ENCODE assay signal across 8 mouse cellular contexts in genomic region chrX:74084946-74085498, GRCm38 (mm10). TPM values are rescaled to one million over a fixed set of nuclear protein-coding genes. Genes with fewer than 3 reads are reported as not detected.
A peak's percentile ranks its signal among the peaks of the same experiment; 100 is the strongest.
DNase-seq lines count a peak whose midpoint lies in the region; ATAC-seq and TF ChIP-seq lines count a peak whose summit lies in the region.

No protein-coding gene starts in this region.

- no peak for TF ChIP-seq CTCF in cortical plate, adult 2 months (IDR thresholded peaks at IDR 0.05; ENCODE audit: extremely low read depth, insufficient read depth, low read length)

- peak overlapping the region; percentile 94 for H3K4me3 ChIP-seq in cortical plate, adult 2 months (ENCODE audit: insufficient read depth, low read length)

- peak; percentile 85 for DNase-seq in adipocyte (ENCODE audit: low spot score)
- peak; percentile 55 to 75 for DNase-seq in gastrocnemius, adult 8-10 months (ENCODE audit: low spot score in 2 of 2)
- peak; percentile 14 for DNase-seq in hindlimb bud, embryonic 11.5 days (ENCODE audit: extremely low spot score, low read depth, low spot score)
- peak; percentile 50 to 78 for DNase-seq in left cerebral cortex, adult 8-10 months (ENCODE audit: low spot score in 2 of 2)
- DNase-seq in right cerebral cortex, adult 18-20 months = peak; percentile 86
- peak; percentile 58 for DNase-seq in urinary bladder, adult 2 months (ENCODE audit: low spot score)

- peak overlapping the region; percentile 97 for H3K27ac ChIP-seq in cortical plate, adult 2 months (ENCODE audit: insufficient read depth, low read length)

- peak; percentile 30 for ATAC-seq in megakaryocyte, adult 5-6 weeks (ENCODE audit: poor library complexity, severe bottlenecking)

- TF ChIP-seq POLR2A in cortical plate, adult 2 months (IDR thresholded peaks at IDR 0.05; ENCODE audit: extremely low read depth, insufficient read depth, low read length) = peak; percentile 64; the same call in 1 of the 2 replicates

- H3K4me1 ChIP-seq in cortical plate, adult 2 months (ENCODE audit: control insufficient read depth, insufficient read depth, low read length) = peaks cover 3% of the 10 kb centered on the region; the same call in 1 of the 2 replicates

RNA-seq across cellular contexts. Expression of gene Opn1mw, which starts 42.2 kb away (rescaled TPM):
- polyA plus RNA-seq in cortical plate, adult 2 months (2012; rRNA removed) = 0.34 and 0.38 TPM in 2 replicates
- total RNA-seq in gastrocnemius, adult 8-10 months (2022) = 1 to 10 TPM in 1 of 4 experiments, under 1 TPM in 1, not detected in 2; 0.46 to 1.5 TPM
- total RNA-seq in left cerebral cortex, adult 8-10 months (2022) = 1 to 10 TPM in 1 of 4 experiments, under 1 TPM in 1, not detected in 2; 0.59 to 2.5 TPM
- not detected in 2 replicates for total RNA-seq in megakaryocyte, adult 5-6 weeks (2015)
- not detected in 2 replicates for total RNA-seq in megakaryocyte, adult 5-6 weeks (2017)
- not detected in 2 replicates for polyA plus RNA-seq in urinary bladder, adult 2 months (2012; rRNA removed)

RNA-seq across cellular contexts. Expression of gene Mecp2, which starts 50.1 kb away (rescaled TPM):
- polyA plus RNA-seq in cortical plate, adult 2 months (2012; rRNA removed) = 28.6 and 29.4 TPM in 2 replicates
- total RNA-seq in gastrocnemius, adult 8-10 months (2022) = 10 to 100 TPM; 27.8 to 32.8 (median 29.0) TPM
- 10 to 100 TPM; 87.7 to 95.0 (median 90.3) TPM for total RNA-seq in left cerebral cortex, adult 8-10 months (2022)
- total RNA-seq in megakaryocyte, adult 5-6 weeks (2015) = 15.2 and 16.4 TPM in 2 replicates
- total RNA-seq in megakaryocyte, adult 5-6 weeks (2017) = 16.9 and 17.7 TPM in 2 replicates
- 12.8 and 17.1 TPM in 2 replicates for polyA plus RNA-seq in urinary bladder, adult 2 months (2012; rRNA removed)

Comparison
In these comparisons a context has a peak if more than half of its experiments do, and no peak if none do; other contexts are left out.
1. Peak in every context shown above with its lines: DNase-seq, ATAC-seq, H3K4me3 ChIP-seq and H3K27ac ChIP-seq.
2. DNase-seq: peak in every context shown above with its lines; median percentile 86 in right cerebral cortex, adult 18-20 months; 85 in adipocyte; 65 in gastrocnemius, adult 8-10 months; 64 in left cerebral cortex, adult 8-10 months; 58 in urinary bladder, adult 2 months; 14 in hindlimb bud, embryonic 11.5 days.